Mouse (Mus musculus) cerebellum, postnatal 10 days (tissue): ENCODE measurements around the gene Tgfbr3.
"Not testable (repeated sequence)": the region's sequence is repeated elsewhere in the genome, so short reads cannot be mapped to it uniquely, and the experiment has no call there.

ENCODE experiments used
- DNase-seq, 2 experiments: peaks; one replicate each; pipeline ENCODE4 v3.0.0; 2021; ENCODE audit warnings: mixed read lengths in 2 of 2

The Tgfbr3 gene

DNA sequence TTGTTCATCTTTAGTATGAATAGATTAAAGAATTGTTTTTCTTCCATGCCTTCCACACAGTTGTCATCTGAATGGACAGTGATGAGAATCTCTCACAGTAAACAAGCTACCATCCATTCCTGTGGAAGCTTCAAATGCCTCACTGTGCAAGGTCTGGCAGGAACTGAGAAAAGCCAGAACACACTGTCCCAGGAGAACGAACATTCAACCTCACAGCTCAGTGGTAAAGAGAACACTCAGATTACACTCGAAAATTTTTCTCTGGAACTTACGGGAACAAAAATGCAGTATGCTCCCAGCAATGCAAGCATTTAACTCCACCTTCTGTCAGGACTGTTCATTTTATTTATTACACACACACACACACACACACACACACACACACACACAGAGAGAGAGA is 13.2 kb downstream of the Tgfbr3 start:
- DNase-seq, result no peak

DNA sequence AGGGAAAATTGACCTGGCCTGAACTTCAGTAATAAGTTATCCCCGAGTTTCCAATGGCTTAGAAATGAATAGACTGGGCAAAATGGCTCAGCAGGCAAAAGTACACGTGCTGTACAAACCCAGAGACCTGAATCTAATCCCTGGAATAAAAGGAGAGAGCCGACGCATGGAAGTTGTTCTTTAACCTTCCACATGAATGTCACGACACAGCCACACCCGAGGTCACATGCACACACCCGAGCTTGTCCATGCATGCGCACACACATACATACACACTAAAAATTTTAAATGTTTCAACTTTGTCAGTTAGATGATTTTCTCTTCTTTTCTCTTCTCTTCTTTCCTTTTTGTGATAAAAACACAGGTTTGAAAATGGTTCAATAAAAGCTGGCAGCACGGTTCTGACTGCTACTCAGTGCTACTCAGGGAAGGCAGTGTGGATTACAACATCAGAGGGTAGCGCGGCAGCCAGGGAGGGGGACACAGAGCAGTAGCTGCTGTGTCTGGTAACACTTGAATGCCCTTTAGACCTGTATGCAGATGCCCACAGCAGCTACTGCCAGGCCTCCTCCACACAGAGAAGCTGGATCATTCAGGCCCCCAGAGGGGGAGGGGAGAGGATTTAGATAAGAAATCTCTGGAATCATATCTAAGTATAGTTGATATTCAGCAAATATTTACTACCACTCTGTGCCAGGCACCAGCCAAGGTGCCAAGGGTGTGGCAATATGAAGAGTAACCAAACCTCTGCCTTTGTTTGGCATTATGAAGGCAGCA is 17.0 kb downstream of the Tgfbr3 start:
- no peak for DNase-seq

DNA sequence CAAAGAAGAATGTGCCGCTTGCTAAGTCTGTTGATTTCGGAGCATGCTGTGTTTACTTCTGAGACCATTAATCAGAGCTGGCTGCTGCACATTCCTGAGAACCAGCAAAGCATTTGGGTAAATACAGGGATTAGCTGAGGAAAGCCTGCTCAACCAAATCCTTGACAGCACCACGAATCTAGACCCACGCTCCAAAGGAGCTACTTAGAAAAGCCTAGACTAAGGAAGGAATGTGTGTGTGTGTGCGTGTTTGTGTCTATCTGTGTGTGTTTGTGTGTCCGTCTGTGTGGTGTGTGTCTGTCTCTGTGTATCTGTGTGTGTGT is 20.5 kb downstream of the Tgfbr3 start:
- no peak for DNase-seq

DNA sequence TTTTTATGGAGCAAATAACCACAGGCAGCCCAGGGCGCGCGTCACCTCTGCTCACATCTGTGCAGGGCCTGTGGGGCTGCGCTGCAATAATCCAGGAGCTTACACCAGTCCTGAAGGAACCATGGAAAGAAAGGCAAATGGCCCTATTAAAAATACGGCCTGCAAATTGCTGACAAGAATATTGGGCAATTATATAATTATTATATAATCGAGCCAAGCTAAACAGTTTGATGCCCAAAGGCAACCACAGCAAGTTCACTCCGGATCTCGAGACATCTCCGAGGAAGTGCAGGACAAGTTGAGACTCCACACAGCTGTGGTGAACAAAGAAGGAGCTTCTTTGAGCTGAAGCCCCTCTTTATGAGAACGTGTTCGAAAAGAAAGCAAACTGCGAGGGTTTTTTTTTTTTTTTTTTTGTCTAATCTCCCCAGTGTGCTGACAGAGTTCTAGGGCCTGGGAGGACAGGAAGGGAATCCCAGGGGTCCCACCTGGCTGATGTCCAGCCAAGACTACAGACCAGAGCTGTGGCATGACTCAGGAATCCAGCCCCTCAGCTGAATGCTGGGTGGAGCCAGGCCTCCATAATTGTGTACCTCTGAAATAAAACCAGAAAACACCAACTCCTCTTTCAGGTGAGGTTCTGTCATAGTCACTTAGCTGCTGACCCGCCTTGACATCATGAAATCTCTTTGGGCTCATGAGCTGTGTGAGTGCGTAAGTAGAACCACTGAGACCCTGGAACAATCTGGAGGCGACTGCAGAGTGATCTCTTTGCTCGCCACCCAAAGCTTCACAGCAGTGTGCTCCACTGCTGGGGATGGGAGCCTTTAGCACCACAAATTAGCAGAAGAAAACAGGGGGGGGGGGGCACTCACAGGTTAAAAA is 21.1 kb downstream of the Tgfbr3 start:
- peak; percentile 37 to 51 for DNase-seq

GRCm38 (mm10) chr5:107266566-107266965 is 22.9 kb downstream of the Tgfbr3 start:
- DNase-seq, result no peak

- no peak for DNase-seq
Measured at GRCm38 (mm10) chr5:107264426-107265360, 24.7 kb downstream of the Tgfbr3 start.

DNA sequence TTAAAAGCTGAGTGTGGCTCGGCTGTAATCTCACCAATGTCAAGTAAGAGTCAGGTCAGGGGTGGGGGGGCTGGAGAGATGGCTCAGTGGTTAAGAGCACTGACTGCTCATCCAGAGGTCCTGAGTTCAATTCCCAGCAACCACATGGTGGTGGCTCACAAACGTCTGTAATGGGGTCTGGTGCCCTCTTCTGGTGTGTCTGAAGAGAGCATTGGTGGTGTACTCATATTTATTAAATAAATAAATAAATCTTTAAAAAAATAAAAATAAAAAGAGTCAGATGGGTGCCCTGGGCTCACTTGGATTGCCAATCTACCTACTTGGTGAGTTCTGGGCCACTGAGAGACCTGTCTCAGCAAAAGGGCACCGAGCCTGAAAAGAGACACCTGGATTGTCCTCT is 25.6 kb downstream of the Tgfbr3 start:
- DNase-seq, result no peak

GRCm38 (mm10) chr5:107261930-107262329 is 27.5 kb downstream of the Tgfbr3 start:
- no peak for DNase-seq

GRCm38 (mm10) chr5:107260708-107261495 is 28.5 kb downstream of the Tgfbr3 start:
- DNase-seq, result peak; percentile 61 to 72

DNA sequence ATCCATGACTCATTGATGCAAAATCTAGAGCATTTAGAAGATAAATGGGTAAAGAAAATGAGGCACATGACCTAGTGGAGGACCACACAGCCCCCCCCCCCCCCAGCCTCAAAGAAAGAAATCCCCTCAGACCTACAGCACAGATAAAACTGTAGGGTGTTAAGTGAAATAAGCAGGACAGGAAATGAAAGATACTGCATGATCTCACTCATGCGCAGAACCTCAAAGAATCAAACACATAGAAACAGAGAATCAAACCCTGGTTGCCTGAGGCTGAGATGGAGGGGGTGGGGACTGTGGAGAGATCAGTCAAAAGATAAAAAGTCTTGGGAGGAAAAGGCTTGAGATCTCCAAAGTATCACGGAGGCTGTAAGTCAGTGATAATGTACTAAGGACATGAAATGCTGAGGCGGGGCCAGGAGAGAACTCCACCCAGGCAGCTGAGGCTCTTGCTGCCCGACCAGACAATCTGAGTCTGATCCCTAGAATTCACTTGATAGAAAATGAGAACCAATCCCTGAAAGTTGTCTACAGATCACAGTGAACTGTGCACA is 29.9 kb downstream of the Tgfbr3 start:
- no peak for DNase-seq

DNA sequence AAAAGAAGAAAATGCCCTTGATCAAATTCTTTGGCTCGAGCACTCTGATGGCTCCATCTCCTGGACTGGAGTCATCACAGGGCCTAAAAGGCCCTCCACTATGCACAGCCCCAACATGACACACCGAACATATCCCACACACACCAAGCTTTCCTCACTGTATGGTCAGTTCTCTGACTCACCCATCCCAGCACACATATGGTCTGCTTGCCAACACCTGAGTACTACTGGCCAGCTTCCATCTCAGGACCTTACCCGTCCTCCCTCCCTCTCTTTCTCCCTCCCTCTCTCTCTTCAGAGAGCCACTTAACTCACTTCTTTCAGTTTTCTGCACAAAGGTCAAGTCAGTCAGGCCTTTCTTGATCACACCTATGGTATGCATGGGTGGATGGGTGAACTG is 36.0 kb downstream of the Tgfbr3 start:
- peak in 1 of 2 experiments; percentile 31 for DNase-seq

DNA sequence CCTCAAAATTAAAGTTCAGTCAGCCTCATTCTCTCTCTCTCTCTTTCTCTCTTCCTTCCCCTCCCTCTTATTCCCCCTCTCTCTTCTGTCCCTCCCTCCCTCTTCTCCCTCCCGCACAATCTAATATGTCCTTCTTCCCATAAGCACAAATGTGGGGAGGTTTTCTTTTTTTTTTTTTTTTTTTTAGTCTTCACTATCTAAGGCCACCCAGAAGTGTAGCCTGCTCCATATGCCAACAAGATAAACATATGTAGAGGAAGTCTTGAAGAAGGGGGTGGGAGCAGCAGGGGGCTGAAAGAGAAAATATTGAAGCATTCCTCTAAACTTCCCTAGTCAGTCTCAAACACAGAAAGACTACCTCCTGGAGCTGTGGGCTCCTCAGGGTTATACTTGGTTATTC is 37.0 kb downstream of the Tgfbr3 start:
- DNase-seq, result no peak

- peak; percentile 89 to 93 for DNase-seq
Measured at GRCm38 (mm10) chr5:107251751-107252305, 37.6 kb downstream of the Tgfbr3 start.

DNA sequence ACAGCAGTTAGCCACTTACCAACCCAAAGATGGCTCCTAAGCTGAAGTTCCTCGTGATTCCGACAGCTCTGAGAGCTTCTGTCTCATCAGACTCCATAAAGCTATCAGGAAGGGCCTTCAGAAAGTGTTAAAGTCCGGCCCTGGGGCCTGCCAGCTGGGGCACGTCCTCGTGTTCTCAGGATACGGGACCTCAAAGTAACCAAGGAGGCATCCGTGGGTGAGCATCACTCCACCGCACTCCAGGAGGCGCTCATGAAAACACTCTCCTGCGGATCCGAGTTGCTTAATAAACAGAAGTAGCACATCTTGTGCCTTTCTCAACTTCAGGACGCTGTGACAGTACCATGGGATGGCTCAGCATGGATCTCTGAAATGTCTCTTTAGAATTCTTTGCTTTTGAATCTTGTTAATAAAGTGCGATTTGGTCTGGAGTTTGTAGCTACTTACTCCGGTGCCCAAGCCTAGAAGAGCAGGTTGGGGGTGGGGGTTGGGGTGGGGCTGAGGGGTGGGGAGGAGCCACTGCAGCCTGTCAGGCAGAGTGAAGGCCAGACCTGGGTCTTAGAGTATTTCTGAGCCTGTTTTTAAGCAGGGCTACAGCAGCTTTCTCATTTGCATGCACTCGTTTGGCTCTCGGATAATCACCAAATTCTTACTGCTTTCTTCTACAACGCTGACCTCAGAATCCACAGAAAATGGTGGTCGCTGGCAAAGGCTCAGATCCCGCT is 38.7 kb downstream of the Tgfbr3 start:
- no peak for DNase-seq

- no peak for DNase-seq
Measured at GRCm38 (mm10) chr5:107248732-107249131, 40.7 kb downstream of the Tgfbr3 start.

- DNase-seq, result not testable (repeated sequence)
Measured at GRCm38 (mm10) chr5:107248302-107248701, 41.1 kb downstream of the Tgfbr3 start.

DNA sequence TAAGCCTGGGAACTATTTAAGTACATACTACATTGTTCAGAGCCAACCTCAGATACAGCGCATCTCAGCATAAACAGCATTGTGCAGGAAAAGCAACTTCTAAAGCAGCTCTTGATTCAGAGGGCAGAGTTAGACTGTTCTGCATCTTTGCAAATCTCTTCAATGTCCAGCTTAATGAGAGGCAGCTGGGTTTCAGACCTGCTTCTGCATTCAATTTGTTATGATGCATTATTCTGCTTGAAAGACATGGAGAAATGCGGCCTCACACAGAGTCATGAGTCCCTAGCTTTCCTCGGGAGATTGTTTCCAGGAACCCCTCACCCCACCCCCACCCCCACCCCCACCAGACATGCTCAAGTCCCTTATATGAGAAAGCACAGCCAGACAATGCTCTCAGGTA is 41.6 kb downstream of the Tgfbr3 start:
- DNase-seq, result no peak

DNA sequence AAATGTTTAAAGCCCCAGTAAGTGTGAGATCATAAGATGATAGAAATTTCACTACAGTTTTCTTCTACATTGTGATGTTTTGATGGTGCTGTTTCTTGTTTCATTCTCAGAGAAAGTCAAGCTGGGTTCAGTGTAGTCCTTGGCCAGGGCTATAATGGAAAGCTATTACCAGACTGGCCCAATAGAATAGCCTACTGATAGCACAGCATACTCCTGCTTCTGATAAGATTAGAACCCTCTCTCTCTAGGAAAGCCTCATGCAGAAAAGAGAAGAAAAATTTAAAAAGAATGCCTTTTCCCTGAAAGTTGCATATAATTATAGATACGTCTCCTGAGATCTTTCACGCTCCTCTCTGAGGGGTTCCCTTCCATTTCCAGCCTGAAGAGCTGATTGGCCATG is 46.0 kb downstream of the Tgfbr3 start:
- no peak for DNase-seq

DNA sequence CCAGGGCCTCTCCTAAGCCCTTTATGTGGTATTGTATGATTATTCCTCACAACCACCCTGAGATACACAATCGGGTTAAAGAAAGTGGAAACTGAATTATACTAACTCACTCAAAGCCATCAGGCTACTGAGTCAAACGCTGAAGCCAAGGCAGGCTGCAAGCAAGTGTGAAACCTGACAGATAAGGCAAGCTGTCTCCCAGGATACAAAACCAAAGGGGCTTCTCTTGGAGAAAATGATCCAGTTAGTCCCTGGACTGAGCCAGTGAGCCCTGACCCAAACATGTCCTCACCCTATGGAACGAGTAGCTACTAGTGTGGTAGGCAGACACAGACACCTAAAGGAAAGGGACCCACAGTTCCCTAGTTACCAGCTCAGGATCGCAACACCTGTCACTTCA is 46.4 kb downstream of the Tgfbr3 start:
- no peak for DNase-seq

- DNase-seq, result no peak
Measured at GRCm38 (mm10) chr5:107240276-107240675, 49.2 kb downstream of the Tgfbr3 start.

DNA sequence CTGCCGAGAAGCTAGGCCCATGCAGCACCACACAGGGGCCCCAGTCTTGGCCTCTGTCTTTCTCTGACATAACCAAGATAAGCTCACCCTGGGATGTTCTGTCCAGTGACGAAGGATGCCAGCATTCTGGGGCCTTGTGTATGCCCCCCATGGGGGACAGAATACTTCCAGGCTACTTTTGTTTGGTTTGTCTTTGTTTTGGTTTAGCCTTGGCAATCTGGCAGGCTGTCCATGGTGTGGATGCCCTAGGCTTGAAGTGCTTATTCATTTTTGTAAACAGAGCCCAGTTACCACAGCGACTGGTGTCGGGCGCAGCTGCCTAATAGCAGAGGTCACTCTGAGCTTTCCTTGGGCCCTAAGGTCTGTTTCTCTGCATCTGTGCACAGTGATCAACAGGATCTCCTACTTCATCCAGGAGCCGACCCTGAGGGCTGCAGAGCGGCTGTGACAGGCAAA is 51.4 kb downstream of the Tgfbr3 start:
- no peak for DNase-seq
